Mouse (Mus musculus) activated CD4-positive, CD25-positive, alpha-beta regulatory T cell (primary cell): Measurements from ENCODE around the gene Olfr984. TPM values are rescaled to one million over a fixed set of nuclear protein-coding genes. Genes with fewer than 3 reads are reported as not detected.

Source experiments
- polyA plus RNA-seq, 2 experiments: library from polyadenylated mRNA; unstranded; fragments of 100-300 nt; shearing (Covaris generic); gene quantifications; one replicate each; pipeline ENCODE4 v1.2.1; 2017

The Olfr984 gene
- polyA plus RNA-seq, result under 1 TPM in 1 of 2 experiments, not detected in 1; 0.33 TPM

GRCm38 (mm10) chr9:40114106-40114505 is at the start of gene Olfr984:
Gene Olfr984 (minus strand): TSS chr9:40114206.

GRCm38 (mm10) chr9:40130084-40130483 is 16.1 kb upstream of the Olfr984 start, which contains the start of gene Olfr985:
Gene Olfr985 (minus strand): TSS chr9:40130184.

GRCm38 (mm10) chr9:40093495-40093894 is 20.5 kb downstream of the Olfr984 start, which contains the start of gene Olfr983:
Gene Olfr983 (minus strand): TSS chr9:40093595.

GRCm38 (mm10) chr9:40073529-40073928 is 40.5 kb downstream of the Olfr984 start, which contains the start of gene Olfr982:
Gene Olfr982 (plus strand): TSS chr9:40073829.

Other genes starting within 250 kb of the Olfr984 start
- not detected for gene Olfr972, start 247.8 kb downstream of the Olfr984 start, polyA plus RNA-seq
- not detected for gene Olfr229, start 206.9 kb downstream of the Olfr984 start, polyA plus RNA-seq
- under 1 TPM in 1 of 2 experiments, not detected in 1; 0.15 TPM for gene Olfr974, start 176.7 kb downstream of the Olfr984 start, polyA plus RNA-seq
- gene Olfr975, start 162.2 kb downstream of the Olfr984 start, polyA plus RNA-seq, result not detected
- gene Olfr976, start 153.1 kb downstream of the Olfr984 start, polyA plus RNA-seq, result not detected
- under 1 TPM in 1 of 2 experiments, not detected in 1; 0.49 TPM for gene Olfr978, start 122.1 kb downstream of the Olfr984 start, polyA plus RNA-seq
- gene Olfr979, start 110.7 kb downstream of the Olfr984 start, polyA plus RNA-seq, result not detected
- gene Olfr980, start 104.6 kb downstream of the Olfr984 start, polyA plus RNA-seq, result not detected
- under 1 TPM in 1 of 2 experiments, not detected in 1; 0.15 TPM for gene Olfr981, start 92.7 kb downstream of the Olfr984 start, polyA plus RNA-seq
- gene Olfr982, start 40.4 kb downstream of the Olfr984 start, polyA plus RNA-seq, result under 1 TPM; 0.05 to 0.10 TPM
- not detected for gene Olfr983, start 20.6 kb downstream of the Olfr984 start, polyA plus RNA-seq
- not detected for gene Olfr985, start 16.0 kb upstream of the Olfr984 start, polyA plus RNA-seq
- gene Tmem225, start 33.9 kb upstream of the Olfr984 start, polyA plus RNA-seq, result not detected
- gene Olfr986, start 66.7 kb upstream of the Olfr984 start, polyA plus RNA-seq, result not detected
- 1 to 10 TPM; 1.6 to 3.1 TPM for gene Zfp202, start 78.1 kb upstream of the Olfr984 start, polyA plus RNA-seq
- gene Scn3b, start 155.0 kb upstream of the Olfr984 start, polyA plus RNA-seq, result under 1 TPM in 1 of 2 experiments, not detected in 1; 0.21 TPM